Comparison of ENCODE assay signal across 18 mouse cellular contexts in the genomic region with DNA sequence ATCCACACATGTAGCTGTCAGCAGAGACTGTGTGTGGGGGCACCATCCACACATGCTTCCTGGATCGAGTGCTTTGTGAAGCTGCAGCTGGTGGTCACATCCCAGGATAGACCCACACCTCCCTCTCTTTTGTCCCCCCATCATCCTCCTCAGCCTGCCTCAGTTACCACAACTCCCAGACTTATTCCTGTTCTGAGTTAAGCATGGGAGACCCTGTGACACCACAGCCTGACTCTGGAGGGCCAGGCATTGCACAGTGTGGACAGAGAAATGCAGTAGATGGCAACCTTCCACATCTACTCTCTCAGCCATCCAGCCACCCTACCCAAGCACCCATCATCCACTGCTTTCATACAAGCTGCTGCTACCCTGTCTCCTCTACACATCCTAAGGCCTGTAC. TPM values are rescaled to one million over a fixed set of nuclear protein-coding genes. Genes with fewer than 3 reads are reported as not detected.
"Had no signal": no experiment of that assay in that cellular context is flagged by ENCODE, and none has a peak within 500 bp of the region (broad histone marks: within the 10 kb centered on the region; RNA-seq: fewer than 3 reads in every experiment).

No protein-coding gene starts in this region.

- H3K9me3 ChIP-seq: midbrain, embryonic 10.5 days; midbrain, embryonic 12.5 days; midbrain, embryonic 15.5 days; neural tube, embryonic 12.5 days; stomach, embryonic 15.5 days had no signal

- ATAC-seq: midbrain, embryonic 15.5 days had no signal

- H3K4me2 ChIP-seq: lung, embryonic 14.5 days; midbrain, embryonic 12.5 days; midbrain, embryonic 15.5 days; neural tube, embryonic 12.5 days; stomach, embryonic 15.5 days had no signal

- DNase-seq: lung, embryonic 14.5 days; lung, postnatal 10 days; right cerebral cortex, postnatal 14 days; thymus, adult 18-20 months; thymus, postnatal 14 days; thymus, postnatal 36 days had no signal

- H3K27ac ChIP-seq: midbrain, embryonic 10.5 days; midbrain, embryonic 12.5 days; midbrain, embryonic 15.5 days; neural tube, embryonic 12.5 days; stomach, embryonic 15.5 days had no signal

- H3K36me3 ChIP-seq: midbrain, embryonic 10.5 days; midbrain, embryonic 12.5 days; midbrain, embryonic 15.5 days; neural tube, embryonic 12.5 days; stomach, embryonic 15.5 days had no signal

- H3K9ac ChIP-seq: lung, embryonic 14.5 days; midbrain, embryonic 12.5 days; midbrain, embryonic 15.5 days; neural tube, embryonic 12.5 days; stomach, embryonic 15.5 days had no signal

- H3K4me1 ChIP-seq: midbrain, embryonic 15.5 days; neural tube, embryonic 12.5 days had no signal

- H3K27me3 ChIP-seq: midbrain, embryonic 12.5 days; midbrain, embryonic 15.5 days; neural tube, embryonic 12.5 days; stomach, embryonic 15.5 days had no signal

- H3K4me3 ChIP-seq: midbrain, embryonic 10.5 days; midbrain, embryonic 12.5 days; midbrain, embryonic 15.5 days; neural tube, embryonic 12.5 days; stomach, embryonic 15.5 days had no signal

RNA-seq across cellular contexts. Expression of a gene that starts 59.5 kb away (rescaled TPM):
- total RNA-seq: megakaryocyte, adult 5-6 weeks; midbrain, postnatal 0 days; monocyte, adult 5-6 weeks; neutrophil, adult 5-6 weeks had no signal
- polyA plus RNA-seq: lung, embryonic 16.5 days; midbrain, embryonic 12.5 days; midbrain, postnatal 0 days; neural tube, embryonic 12.5 days; neural tube, embryonic 14.5 days; thymus, postnatal 0 days had no signal
